In genomic region chrX:169999226-169999883, GRCm38 (mm10) we compare ENCODE assay signal across 8 mouse cellular contexts. TPM values are rescaled to one million over a fixed set of nuclear protein-coding genes. Genes with fewer than 3 reads are reported as not detected.
DNase-seq lines count a peak whose midpoint lies in the region; ATAC-seq lines count a peak whose summit lies in the region.

No protein-coding gene starts in this region.

- ATAC-seq in common myeloid progenitor, adult 5-6 weeks (replicated peaks; ENCODE audit: low read depth, poor library complexity, severe bottlenecking), result 0 out of 2 replicates have a peak, but pooled peaks have one; percentile 3
- 0 out of 2 replicates have a peak, but pooled peaks have one; percentile 9 for ATAC-seq in megakaryocyte-erythroid progenitor cell, adult 5-6 weeks (replicated peaks; ENCODE audit: low FRiP score, low TSS enrichment, poor library complexity, severe bottlenecking)

- DNase-seq in A20 (ENCODE audit: low read depth, low spot score), result peak; percentile 78
- DNase-seq in ZHBTc4 (ENCODE audit: low read depth, low spot score), result peak; percentile 90
- peak; percentile 68 for DNase-seq in heart, postnatal 4 days
- DNase-seq in layer of hippocampus, adult 9-11 months, result peak; percentile 78
- DNase-seq in right cerebral cortex, postnatal 10 days (ENCODE audit: low spot score in 2 of 2), result peak; percentile 78 to 87
- peak; percentile 72 for DNase-seq in thymus, postnatal 25 days

RNA-seq across cellular contexts. Expression of gene Gm21887, which starts 10.1 kb away (rescaled TPM):
- 108 and 116 TPM in 2 replicates for total RNA-seq in common myeloid progenitor, adult 5-6 weeks (2017)
- total RNA-seq in heart, postnatal 4 days (2021), result 100 to 1,000 TPM in 1 of 2 experiments, 10 to 100 TPM in 1; 99.1 to 109 TPM
- 80.7 and 142 TPM in 2 replicates for total RNA-seq in megakaryocyte-erythroid progenitor cell, adult 5-6 weeks (2014; fragmentation: Nextera tagmentation)
- 87.0 and 105 TPM in 2 replicates for total RNA-seq in megakaryocyte-erythroid progenitor cell, adult 5-6 weeks (2017)

Comparison
In these comparisons a context has a peak if more than half of its experiments do, and no peak if none do; other contexts are left out.
1. Peak in every context shown above with its lines: DNase-seq and ATAC-seq.